Mouse (Mus musculus) T-helper 1 cell (primary cell): ENCODE measurements around the gene Ncor2.

ENCODE experiments used
- in situ Hi-C: fragments of 300-600 bp; cut with MboI, MseI; formaldehyde crosslinking; loops from one replicate; pipeline ENCODE4 v1.15.1; 2025; ENCODE audit warnings: high pct_unique_total_duplicates

The Ncor2 gene

DNA sequence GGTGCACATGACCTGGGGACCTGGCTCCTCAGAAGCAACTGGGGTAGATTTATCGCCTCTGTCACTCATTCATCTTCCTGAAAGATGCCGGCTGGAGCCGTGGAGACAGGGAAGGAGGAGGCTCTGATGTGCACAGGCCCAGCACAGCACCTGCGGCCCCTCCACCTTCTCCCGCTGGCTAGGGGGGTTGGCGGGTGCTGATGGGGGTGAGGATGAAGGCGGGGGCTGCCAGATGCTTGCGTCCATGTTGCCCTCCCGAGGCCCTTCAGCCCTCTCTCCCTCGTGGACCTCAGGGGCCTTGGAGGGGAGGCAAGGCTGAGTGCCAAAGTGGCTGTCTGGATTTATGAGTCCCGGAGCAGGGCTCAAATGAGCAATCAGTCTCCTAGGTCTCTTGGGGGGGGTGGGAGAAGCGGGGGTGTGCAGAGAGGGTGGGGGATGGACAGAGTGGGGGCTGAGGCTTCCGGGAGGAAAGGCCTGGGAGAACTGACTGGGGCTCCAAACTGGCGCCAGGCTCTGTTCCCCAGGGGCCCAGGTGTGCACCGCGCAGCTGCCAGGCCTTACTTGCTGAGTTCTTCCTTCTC is 110.6 kb downstream of the Ncor2 start:
- in situ Hi-C loops, result no loop called here

- in situ Hi-C loops, result no loop called here
Measured at GRCm38 (mm10) chr5:125067673-125068072, 111.3 kb downstream of the Ncor2 start.

- in situ Hi-C loops, result no loop called here
Measured at GRCm38 (mm10) chr5:125066479-125067471, 112.2 kb downstream of the Ncor2 start.

DNA sequence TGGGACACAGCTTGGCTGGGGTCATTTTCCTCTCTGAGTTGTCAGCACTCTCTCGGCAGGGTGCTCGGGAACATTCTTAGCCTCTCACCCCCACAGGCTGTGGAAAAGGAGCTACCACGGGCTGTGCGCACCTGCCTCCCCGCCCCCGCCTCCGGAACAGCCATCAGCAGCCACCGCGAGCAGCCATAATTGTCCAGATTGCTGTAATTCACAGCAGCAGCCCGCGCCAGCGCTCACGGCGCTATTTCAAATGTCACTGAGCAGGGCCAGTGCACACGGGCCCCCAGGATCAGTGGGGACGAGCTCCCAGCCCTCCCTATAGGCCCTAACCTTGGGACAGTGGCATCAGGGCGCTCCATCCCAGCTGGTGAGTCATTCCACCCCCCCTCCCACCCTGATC is 116.0 kb downstream of the Ncor2 start:
- in situ Hi-C loops, result no loop called here

GRCm38 (mm10) chr5:125058267-125058668 is 120.8 kb downstream of the Ncor2 start:
- in situ Hi-C loops, result no loop called here

- in situ Hi-C loops, result no loop called here
Measured at GRCm38 (mm10) chr5:125057555-125058266, 121.3 kb downstream of the Ncor2 start.

GRCm38 (mm10) chr5:125056696-125057554 is 122.1 kb downstream of the Ncor2 start:
- in situ Hi-C loops, result no loop called here

GRCm38 (mm10) chr5:125056331-125056695 is 122.7 kb downstream of the Ncor2 start:
- in situ Hi-C loops, result no loop called here

GRCm38 (mm10) chr5:125055901-125056300 is 123.1 kb downstream of the Ncor2 start:
- in situ Hi-C loops, result no loop called here

DNA sequence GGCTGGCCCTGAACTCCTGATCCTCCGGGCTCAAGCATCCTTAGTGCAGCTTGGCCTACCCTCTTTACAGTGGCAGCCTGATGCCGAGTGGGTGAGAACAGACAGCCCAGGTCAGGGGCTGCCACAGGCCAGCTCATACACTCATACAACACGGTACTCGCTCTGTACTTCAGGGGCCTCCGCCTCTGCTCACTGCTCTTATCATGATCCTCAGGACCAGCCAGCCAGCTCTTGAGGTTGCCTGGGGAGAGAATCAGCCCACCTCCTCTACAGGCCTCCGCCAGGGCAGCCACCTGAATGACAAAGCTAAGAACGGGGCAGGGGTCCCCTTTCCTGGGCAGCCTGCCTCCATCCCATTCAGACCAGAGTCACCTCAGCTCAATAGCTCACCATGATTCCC is 125.4 kb downstream of the Ncor2 start:
- in situ Hi-C loops, result no loop called here

- in situ Hi-C loops, result no loop called here
Measured at GRCm38 (mm10) chr5:125052603-125053488, 126.2 kb downstream of the Ncor2 start.

DNA sequence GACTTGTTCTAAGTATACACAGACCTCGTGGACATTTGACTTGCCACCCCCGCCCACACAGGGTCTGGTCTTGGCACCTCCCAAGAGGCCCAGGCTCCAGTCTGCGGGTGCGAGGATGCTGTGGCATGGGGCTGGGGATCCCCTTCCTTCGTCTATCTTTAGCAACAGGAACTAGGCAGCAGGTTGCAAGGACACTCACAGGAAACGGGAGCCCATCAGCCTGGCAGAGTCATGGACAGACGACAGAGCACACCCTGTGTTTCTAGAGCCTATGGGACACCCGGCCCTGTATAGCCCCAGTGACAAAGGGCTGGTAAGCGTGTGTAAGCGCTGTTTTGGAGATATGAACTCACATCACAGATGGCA is 126.8 kb downstream of the Ncor2 start:
- in situ Hi-C loops, result no loop called here

GRCm38 (mm10) chr5:125049481-125049880 is 129.5 kb downstream of the Ncor2 start:
- in situ Hi-C loops, result loop anchor here (25.0 kb wide), 1 partner anchor 412 kb away; the partner anchor contains the start of gene Atp6v0a2

DNA sequence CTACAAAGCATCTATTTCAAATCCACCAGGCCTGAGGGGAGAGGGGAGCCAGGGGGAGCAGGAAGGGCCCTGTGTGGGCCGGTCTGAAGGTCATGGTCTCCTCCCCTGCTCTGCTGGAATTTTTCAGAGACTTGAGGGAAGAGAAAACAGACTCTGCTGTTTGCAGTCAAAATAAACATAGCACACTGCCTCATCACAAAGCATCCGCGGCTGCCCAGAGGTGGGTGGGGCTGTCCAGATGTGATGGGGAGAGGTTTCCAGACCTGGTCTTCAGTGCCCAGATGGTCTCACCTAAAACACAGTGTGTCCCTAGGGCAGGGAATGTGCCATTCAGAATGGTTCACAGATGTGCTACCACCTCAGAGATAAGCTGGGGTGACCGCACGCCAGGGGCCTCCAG is 132.6 kb downstream of the Ncor2 start:
- in situ Hi-C loops, result loop anchor here (25.0 kb wide), 1 partner anchor 409 kb away; the partner anchor contains the start of gene Atp6v0a2

GRCm38 (mm10) chr5:125045202-125045601 is 133.8 kb downstream of the Ncor2 start:
- in situ Hi-C loops, result loop anchor here (25.0 kb wide), 1 partner anchor 408 kb away; the partner anchor contains the start of gene Atp6v0a2

DNA sequence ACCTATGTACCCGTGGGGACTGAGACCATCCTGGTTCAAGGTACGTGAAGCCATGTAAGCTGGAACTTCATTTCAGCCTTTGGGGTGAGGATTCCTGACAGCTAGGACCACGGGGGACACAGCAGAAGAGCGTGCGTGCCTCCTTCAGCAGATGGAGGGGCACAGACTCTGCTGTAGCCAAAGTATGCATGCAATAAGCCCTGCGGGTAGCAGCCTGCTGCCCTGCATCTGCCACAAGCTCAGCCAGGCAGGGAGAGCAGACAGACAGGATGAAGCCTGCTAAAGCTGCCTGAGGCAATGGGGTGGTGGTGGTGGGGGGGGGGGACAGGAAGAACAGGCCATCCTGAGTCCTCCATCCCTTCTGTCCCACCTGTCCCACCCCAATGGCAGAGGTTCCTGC is 135.6 kb downstream of the Ncor2 start:
- in situ Hi-C loops, result loop anchor here (25.0 kb wide), 1 partner anchor 406 kb away; the partner anchor contains the start of gene Atp6v0a2

GRCm38 (mm10) chr5:125041578-125041977 is 137.4 kb downstream of the Ncor2 start:
- in situ Hi-C loops, result loop anchor here (25.0 kb wide), 1 partner anchor 404 kb away; the partner anchor contains the start of gene Atp6v0a2

GRCm38 (mm10) chr5:125040128-125040584 is 138.9 kb downstream of the Ncor2 start:
- in situ Hi-C loops, result loop anchor here (25.0 kb wide), 1 partner anchor 403 kb away; the partner anchor contains the start of gene Atp6v0a2

- in situ Hi-C loops, result loop anchor here (10.0 to 25.0 kb wide), 2 partner anchors 402 to 655 kb away; partner anchors contain the start of gene Atp6v0a2
Measured at GRCm38 (mm10) chr5:125039377-125040027, 139.5 kb downstream of the Ncor2 start.
